Mouse (Mus musculus) cortical plate, adult 2 months (tissue): ENCODE results near the gene Prm1.

Experiments used
- CTCF ChIP-seq: fragments of 200-500 bp; IDR thresholded peaks from 2 replicates; pipeline ENCODE4 v1.5.1; 2011; ENCODE audit warnings: mild to moderate bottlenecking, control low read depth, low read length; ENCODE audit not compliant: insufficient read depth; ENCODE audit errors: extremely low read depth
- POLR2A ChIP-seq: fragments of 200-500 bp; IDR thresholded peaks from 2 replicates; pipeline ENCODE4 v1.6.1; 2011; ENCODE audit warnings: mild to moderate bottlenecking, low read length, control low read depth; ENCODE audit not compliant: insufficient read depth; ENCODE audit errors: extremely low read depth

DNA sequence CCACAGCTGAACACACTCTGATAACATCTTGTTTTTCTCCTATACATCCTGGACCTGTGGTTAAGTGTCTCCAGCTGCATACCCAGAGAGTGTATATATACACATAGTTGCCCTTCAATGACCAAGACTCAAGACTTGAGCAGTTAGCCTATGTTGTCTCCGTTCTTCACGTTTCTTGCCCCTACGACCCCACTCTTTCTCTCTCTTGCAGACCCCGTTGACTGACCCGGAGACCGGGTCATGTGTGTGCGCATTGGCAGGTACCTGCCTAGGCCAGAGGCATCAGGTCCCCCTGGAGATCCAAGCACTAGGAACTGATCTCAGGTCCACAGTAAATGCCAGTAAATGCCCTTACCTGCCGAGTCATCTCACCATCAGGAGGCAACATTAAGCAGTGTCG is 21.6 kb upstream of the Prm1 start:
- TF ChIP-seq POLR2A (no peak), CTCF (no peak)
